ENCODE assay signal across 8 mouse cellular contexts in the genomic region with DNA sequence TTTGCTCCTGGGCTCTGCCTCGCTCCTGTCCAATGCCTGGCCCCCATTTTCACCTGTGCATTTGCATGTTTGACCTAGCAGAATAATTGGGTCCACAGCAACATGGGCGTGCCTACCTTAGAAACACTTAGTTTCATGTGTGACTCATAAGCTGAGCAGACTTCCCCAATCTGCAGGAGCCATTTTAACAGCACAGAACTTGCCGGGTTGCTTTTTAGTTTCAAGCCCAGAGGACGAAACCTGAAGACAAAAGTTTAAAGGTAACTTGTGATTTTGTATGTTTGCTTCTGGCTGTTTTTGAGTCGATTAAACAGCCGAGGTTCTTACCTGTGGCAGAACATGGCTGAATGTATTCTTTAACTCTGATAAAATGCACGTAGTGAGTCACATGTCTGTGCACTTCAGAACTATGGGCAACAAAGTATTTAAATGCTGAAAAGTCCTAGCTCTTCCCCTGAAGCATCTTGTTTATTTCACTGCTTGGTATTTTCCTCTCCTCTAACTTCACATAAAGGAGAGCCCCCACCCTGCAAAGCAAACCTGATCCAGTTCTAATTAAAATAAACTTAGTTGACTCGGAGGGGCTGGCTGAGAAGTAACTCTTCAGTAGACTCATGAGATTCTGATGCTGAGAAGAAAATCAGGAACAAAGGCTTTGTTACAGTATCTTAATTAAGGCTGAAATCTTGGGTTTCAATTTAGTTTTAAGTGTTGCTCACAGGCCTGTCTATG. TPM values are rescaled to one million over a fixed set of nuclear protein-coding genes. Genes with fewer than 3 reads are reported as not detected.
DNase-seq lines count a peak whose midpoint lies in the region; ATAC-seq lines count a peak whose summit lies in the region.

No protein-coding gene starts in this region.

- peak overlapping the region; percentile 53 for H3K4me3 ChIP-seq in liver, embryonic 16.5 days (ENCODE audit: low read depth, low read length)
- no peak overlapping the region for H3K4me3 ChIP-seq in neural tube, embryonic 15.5 days (replicated peaks)

- H3K27ac ChIP-seq in liver, embryonic 16.5 days (ENCODE audit: low read length): peak overlapping the region; percentile 72
- H3K27ac ChIP-seq in neural tube, embryonic 15.5 days (replicated peaks): no peak overlapping the region

- peak overlapping the region; percentile 42 for H3K9ac ChIP-seq in liver, embryonic 16.5 days (ENCODE audit: low read depth, low read length)
- H3K9ac ChIP-seq in neural tube, embryonic 15.5 days (replicated peaks): no peak overlapping the region

- ATAC-seq in liver, embryonic 16.5 days (ENCODE audit: low read depth): peak; percentile 60
- ATAC-seq in neural tube, embryonic 15.5 days (ENCODE audit: low FRiP score): no peak

- intact Hi-C loops in left cerebral cortex, postnatal 4 days (cut with DNase I): no loop called here

- 17% methylated on average over 8 of the region's 8 CpGs for WGBS in liver, embryonic 16.5 days (ENCODE audit: insufficient replicate concordance)
- 79% methylated on average over 8 of the region's 8 CpGs for WGBS in neural tube, embryonic 15.5 days

- H3K27me3 ChIP-seq in liver, embryonic 16.5 days (ENCODE audit: control insufficient read depth, insufficient read depth, low read depth, low read length): no peaks in the 10 kb centered on the region
- no peaks in the 10 kb centered on the region for H3K27me3 ChIP-seq in neural tube, embryonic 15.5 days (replicated peaks)

- DNase-seq in heart, adult 9 months (ENCODE audit: low spot score in 2 of 2): peak; percentile 27 to 31
- DNase-seq in heart, adult 8-10 months (ENCODE audit: low spot score): no peak
- peak; percentile 29 for DNase-seq in fibroblast of lung, adult 2 months (ENCODE audit: low read depth)
- DNase-seq in spleen, postnatal 14 days (ENCODE audit: low spot score in 2 of 2): peak; percentile 24 to 53
- DNase-seq in layer of hippocampus, postnatal 14 days (ENCODE audit: low spot score in 2 of 2): no peak
- no peak for DNase-seq in left cerebral cortex, postnatal 4 days

- H3K36me3 ChIP-seq in liver, embryonic 16.5 days (ENCODE audit: control insufficient read depth, insufficient read depth): no peaks in the 10 kb centered on the region
- H3K36me3 ChIP-seq in neural tube, embryonic 15.5 days: no peaks in the 10 kb centered on the region

- peak overlapping the region; percentile 58 for H3K4me2 ChIP-seq in liver, embryonic 16.5 days (ENCODE audit: low read depth, low read length)
- no peak overlapping the region for H3K4me2 ChIP-seq in neural tube, embryonic 15.5 days

- peaks cover 48% of the 10 kb centered on the region for H3K4me1 ChIP-seq in liver, embryonic 16.5 days (ENCODE audit: control insufficient read depth, low read depth, low read length)
- no peaks in the 10 kb centered on the region for H3K4me1 ChIP-seq in neural tube, embryonic 15.5 days

- H3K9me3 ChIP-seq in liver, embryonic 16.5 days (replicated peaks; ENCODE audit: control insufficient read depth, low read length): no peaks in the 10 kb centered on the region
- no peaks in the 10 kb centered on the region for H3K9me3 ChIP-seq in neural tube, embryonic 15.5 days (replicated peaks)

RNA-seq across cellular contexts. Expression of a gene that starts 34.4 kb away (rescaled TPM):
- total RNA-seq in heart, adult 8-10 months (2022): 10 to 100 TPM; 20.6 to 24.0 (median 21.6) TPM
- 13.0 and 13.1 TPM in 2 replicates for polyA plus RNA-seq in liver, embryonic 16.5 days (2015; fragmentation: Nextera tagmentation; extraction: Ambion mirVana)
- polyA plus RNA-seq in neural tube, embryonic 15.5 days (2015; fragmentation: Nextera tagmentation; extraction: Ambion mirVana): 40.0 and 41.8 TPM in 2 replicates
- 10 to 100 TPM; 44.0 to 47.7 TPM for total RNA-seq in layer of hippocampus, postnatal 14 days (2021)
- total RNA-seq in left cerebral cortex, postnatal 4 days (2021): 10 to 100 TPM; 46.0 to 47.6 TPM

RNA-seq across cellular contexts. Expression of a gene that starts 34.7 kb away (rescaled TPM):
- total RNA-seq in heart, adult 8-10 months (2022): 10 to 100 TPM in 3 of 4 experiments, 1 to 10 TPM in 1; 9.9 to 12.5 (median 12.0) TPM
- polyA plus RNA-seq in liver, embryonic 16.5 days (2015; fragmentation: Nextera tagmentation; extraction: Ambion mirVana): 7.8 and 8.8 TPM in 2 replicates
- polyA plus RNA-seq in neural tube, embryonic 15.5 days (2015; fragmentation: Nextera tagmentation; extraction: Ambion mirVana): 2.5 and 9.7 TPM in 2 replicates
- 1 to 10 TPM; 6.0 to 6.3 TPM for total RNA-seq in layer of hippocampus, postnatal 14 days (2021)
- total RNA-seq in left cerebral cortex, postnatal 4 days (2021): 1 to 10 TPM; 5.4 to 6.1 TPM

Comparison
In these comparisons a context has a peak if more than half of its experiments do, and no peak if none do; other contexts are left out.
1. DNase-seq: peak in heart, adult 9 months (2 of 2), fibroblast of lung, adult 2 months (single experiment) and spleen, postnatal 14 days (2 of 2); none in heart, adult 8-10 months (single experiment), layer of hippocampus, postnatal 14 days (0 of 2) and left cerebral cortex, postnatal 4 days (single experiment).